Mouse (Mus musculus) spleen, adult 12 weeks (tissue): ENCODE measurements around the gene Sfpq.

Experiments
- DNase-seq: peaks from one replicate; pipeline ENCODE4 v3.0.0; 2022; ENCODE audit warnings: low spot score

Sfpq gene

DNA sequence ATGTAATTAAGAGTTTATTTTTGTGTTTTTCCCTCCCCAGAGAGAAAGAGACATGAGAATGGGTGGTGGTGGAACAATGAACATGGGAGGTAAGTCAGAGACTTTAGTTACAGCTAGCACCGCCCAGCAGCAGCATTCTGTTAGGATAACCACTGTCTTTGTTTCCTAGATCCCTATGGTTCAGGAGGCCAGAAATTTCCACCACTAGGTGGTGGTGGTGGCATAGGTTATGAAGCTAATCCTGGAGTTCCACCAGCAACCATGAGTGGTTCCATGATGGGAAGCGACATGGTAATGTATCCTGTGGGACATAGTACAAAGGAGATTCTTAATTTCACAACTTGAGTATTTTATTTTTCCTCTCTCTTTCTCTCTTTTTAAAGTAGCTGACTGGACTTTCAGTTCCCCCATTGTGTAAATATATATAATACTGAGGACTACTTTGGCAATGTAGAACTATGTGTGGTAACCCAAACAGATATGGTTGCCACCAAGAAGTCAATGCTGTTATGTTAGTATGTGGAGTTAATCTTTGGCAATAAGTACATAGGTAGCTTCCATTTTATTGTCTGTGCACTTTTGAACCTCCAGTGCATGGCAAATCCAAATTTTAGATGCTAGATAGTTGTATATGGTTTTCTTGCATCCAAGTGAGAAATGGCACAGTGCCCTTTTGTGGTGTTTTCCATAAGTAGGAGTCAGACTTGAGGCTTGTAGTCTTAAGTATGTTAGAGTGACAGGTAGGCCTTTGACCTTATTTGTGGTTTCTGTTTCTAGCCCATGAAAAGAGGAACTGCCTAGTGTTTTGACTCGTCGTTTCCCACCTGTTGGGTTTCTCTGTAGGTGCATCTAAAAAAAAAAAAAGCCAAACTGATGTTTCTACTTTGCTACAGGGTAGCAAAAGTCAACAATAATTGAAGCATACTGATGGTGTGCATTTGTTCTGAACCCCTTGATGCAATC is 6.4 kb downstream of the Sfpq start:
- no peak for DNase-seq

DNA sequence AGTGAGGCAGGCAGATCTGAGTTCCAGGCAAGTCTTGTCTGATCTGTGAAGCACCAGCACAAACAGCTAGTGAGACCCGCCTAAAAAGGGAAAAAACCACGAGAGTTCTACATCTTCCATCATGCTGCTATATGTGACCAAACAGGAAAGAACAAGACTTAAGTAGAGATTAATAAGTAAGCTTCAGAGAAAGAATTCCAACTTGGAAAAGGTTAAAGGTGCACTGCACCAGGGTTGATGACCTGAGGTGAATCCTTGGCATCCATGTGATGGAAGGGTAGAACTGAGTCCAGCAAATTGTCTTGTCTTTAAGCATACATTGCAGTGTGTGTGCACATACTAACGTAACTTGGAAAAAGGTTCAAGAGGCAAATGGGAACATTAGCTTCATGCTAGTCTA is 16.0 kb downstream of the Sfpq start:
- DNase-seq = no peak

- DNase-seq = no peak
Measured at GRCm38 (mm10) chr4:127037908-127038827, 17.0 kb downstream of the Sfpq start.

- DNase-seq = no peak
Measured at GRCm38 (mm10) chr4:127038828-127039349, 17.8 kb downstream of the Sfpq start.

DNA sequence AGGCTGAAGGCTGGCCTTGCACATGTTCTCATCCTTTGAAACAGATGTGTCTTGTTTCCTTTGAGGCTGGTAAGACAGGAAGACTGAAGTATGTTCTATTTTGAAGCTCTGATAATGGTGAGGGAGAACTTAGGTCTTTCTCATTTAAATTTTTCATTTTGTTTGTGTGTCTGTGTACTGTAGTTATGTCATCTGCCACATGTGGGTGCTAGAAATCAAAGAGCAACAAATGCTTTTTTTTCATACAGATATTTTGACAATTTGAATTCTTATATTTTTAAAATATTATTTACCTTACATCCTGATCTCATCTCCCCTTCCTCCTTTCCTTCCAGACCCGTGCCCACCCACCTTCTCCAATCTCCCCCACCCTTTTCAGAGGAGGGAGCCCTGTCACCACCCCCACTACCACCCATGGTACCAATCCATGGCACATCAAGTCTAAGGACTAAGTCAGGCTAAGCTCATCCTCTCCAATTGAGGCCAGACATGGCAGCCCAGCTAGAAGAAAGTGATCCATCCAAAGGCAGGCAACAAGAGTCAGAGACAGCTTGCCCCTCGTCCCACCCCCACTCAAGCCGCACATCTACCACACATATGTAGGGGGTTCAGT is 18.9 kb downstream of the Sfpq start:
- no peak for DNase-seq

DNA sequence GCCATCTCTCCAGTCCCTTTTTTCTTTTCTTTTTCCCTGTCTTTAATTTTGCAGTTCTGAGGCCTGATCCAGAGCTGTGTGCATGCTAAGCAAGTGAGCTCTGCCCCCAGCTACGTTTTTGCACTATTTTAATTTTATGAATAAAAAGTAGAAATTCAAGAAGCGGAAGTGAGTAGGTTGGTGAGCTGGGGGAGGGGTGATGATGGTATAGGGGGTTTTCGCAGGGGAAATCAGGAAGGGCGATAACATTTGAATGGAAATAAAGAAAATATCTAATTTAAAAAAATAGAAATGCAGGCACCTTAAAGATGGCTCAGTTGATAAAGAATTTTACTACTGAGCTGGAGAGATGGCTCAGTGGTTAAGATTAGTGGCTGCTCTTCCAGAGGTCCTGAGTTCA is 22.4 kb downstream of the Sfpq start:
- no peak for DNase-seq

GRCm38 (mm10) chr4:127051121-127051520 is 30.0 kb downstream of the Sfpq start:
- no peak for DNase-seq

DNA sequence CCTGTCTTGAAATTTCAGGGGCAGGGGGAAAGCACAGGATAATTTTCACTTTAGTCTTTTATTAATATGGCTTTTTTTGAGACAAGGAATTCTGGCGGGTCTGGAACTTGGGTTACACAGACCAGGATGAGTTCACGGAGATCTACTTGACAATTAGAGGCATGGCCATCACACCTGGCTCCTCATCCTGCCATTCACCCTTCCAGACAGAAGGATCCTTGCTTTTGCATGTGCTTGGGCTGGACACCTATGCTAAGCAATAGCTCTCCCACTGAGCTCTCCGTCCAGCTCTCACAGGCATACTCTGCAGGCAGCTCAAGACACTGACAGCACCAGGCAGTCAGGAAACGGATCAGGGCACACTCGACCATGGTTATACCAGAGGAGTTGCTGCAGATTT is 31.9 kb downstream of the Sfpq start:
- no peak for DNase-seq

DNA sequence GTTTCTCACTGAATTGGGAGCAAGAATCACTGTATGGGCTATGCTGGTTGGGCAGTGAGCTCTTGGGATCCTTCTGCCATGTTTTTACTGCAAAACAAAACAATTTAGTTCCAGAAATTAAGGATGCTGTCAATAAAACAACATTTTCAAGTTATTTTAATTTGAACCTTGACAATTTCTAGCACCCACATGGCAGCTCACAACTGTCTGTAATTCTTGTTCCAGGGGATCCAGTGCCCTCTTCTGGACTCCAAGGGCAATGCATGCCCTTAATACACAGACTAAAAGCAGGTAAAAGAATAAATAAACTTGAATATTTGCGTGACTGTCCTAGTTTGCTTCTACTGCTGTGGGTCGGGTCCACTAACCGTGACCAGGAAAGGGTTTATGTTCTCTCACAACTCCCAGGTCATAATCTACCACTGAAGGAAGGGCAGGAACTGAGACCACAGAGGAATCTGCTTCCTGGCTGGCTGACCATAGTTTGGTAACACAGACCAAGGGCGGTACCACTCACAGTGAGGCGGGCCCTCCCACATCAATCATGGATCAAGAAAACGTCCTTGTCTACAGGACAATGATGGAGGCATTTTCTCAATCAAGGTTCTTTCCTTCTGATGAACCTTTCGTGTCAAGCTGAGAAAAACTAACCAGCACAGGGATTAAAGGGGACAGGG is 33.5 kb downstream of the Sfpq start:
- DNase-seq = no peak

DNA sequence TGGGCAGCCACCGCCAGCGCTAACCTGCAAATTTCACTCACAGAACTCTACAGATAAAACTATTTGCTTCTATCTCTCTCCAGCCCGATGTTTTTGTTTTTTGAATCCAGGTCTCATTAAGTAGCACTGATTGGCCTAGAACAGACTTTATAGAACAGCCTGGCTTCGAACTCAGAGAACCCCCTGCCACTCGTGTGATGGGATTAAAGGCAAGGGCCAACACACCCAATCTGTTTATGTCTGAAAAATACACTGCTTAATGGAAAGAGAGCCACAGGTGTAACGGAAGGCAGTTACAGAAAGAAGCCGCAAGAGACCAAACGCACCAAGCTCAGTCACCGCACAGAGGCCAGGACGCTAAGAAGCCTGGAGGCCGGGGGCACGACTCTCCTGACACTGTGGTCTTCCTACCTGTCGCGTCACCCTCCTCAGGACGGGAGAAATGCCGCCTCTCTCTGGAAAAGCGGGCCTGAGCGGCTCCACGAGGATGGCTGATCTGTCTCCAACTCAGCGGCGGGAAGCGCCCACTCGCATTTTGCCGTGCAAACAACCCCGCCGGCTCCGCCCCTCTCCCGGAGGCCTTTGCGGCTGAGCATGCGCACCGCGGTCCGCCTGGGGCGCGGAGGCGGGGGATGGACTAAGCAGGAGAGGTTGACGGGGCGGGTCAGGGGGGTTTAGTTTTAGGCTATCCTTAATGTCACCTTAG is 39.6 kb downstream of the Sfpq start, which contains the start of gene Zmym1:
Gene Zmym1, minus strand, starts transcription at position 568 of the 706 bp plus-strand sequence.
- DNase-seq = peak; percentile 86

DNA sequence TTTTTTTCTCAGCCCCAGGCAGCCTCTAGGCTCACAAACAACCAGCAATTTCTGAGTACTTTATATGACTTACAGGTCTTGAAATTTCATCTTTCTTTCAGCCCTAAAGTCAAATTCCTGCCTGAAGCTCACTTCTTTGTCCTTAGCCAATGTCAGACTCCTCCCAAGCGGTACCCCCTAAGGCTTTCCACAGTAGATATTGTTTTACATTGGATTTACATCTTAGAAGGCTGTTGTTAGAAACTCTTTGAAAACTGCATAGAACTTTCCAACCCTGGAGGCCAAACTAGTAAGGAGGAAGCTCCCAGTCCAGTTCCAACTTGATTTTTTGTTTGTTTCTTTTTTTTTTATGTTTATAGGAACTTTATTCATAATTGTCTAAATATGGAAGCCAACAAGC is 42.9 kb downstream of the Sfpq start:
- no peak for DNase-seq

DNA sequence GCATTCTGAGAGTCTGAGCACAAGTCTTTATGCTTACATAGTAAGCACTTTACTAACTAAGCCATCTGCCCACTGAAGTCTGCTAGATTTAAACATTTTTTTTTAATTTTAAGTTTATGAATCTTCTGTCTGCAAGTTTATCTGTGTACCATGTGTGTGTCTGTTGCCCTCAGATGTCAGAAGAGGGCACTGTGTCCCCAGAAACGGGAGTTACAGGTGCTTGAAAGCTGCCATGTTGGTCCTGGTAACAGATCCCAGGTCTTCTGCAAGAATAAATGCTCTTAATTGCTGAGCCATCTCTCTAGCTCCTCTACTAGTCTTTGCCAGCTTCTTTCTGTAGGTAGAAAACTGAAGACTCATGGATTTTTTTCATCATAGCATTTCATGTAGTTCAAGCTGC is 53.8 kb downstream of the Sfpq start:
- no peak for DNase-seq

DNA sequence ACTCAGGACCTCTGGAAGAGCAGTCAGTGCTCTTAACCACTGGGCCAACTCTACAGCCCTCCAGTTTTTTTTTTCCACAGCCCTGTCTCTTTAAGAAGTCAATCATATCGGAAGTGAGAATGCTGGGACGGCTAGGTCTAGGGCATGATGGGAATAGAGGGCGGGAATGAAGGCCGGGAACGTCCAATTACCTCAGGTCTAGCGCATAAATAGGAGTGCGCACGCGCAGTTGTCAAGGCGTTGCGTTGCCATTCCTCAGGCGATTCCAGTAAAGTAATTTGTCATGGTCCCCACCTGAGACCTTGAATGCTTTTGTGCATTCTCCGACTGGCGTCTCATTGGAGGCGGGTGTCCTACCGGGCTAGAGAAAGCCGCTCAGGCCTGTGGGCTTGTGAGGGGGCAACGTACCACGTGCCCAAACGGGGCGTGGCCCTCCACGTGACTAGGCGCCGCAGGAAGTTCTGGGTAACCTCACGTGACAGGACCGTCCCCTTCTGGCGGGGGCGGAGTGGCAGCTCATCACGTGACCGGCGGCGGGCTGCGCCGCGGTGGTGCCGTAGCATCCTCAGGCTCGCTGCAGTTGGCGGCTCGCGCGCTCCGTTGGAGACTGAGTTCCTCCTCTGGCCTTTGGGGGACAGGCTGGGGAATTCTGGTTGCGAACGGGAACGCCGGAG is 55.9 kb downstream of the Sfpq start, which contains the start of gene Zmym6:
Gene Zmym6, plus strand, starts transcription at position 509 of the 674 bp plus-strand sequence.
- peak; percentile 88 for DNase-seq

- no peak for DNase-seq
Measured at GRCm38 (mm10) chr4:127080806-127081205, 59.7 kb downstream of the Sfpq start.

DNA sequence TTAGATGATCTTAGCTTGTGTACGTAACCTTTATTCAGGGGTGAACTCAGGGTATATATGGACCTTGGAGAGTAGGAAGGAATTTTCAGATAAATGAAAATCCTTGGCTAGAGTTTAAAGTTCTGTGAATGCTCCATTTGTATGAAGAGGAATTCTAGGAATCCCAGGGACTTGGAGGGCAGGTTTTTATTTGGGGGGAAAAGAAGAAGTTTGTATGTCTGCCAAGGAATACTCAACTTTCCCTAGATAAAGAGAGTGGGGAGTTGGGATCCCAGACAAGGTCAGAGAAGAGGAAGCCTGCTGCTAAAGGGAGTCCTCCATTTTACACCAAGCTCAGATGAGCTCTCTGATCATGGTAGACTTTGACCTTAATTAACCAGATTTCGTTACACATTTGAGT is 62.0 kb downstream of the Sfpq start:
- DNase-seq = no peak

- DNase-seq = no peak
Measured at GRCm38 (mm10) chr4:127085761-127086160, 64.6 kb downstream of the Sfpq start.
